Mouse (Mus musculus) ZHBTc4 (cell line): ENCODE measurements around the gene Prkci.

Source experiments
- DNase-seq: peaks from one replicate; pipeline ENCODE4 v3.0.0-alpha.2; 2011; ENCODE audit warnings: low read depth, low spot score

Prkci gene

GRCm38 (mm10) chr3:31083507-31084245 lies 88.1 kb downstream of the Prkci start:
- DNase-seq = no peak

- DNase-seq = no peak
Observed at GRCm38 (mm10) chr3:31085000-31085399, 89.5 kb downstream of the Prkci start.

- DNase-seq = peak; percentile 71
Observed at GRCm38 (mm10) chr3:31088789-31089775, 93.5 kb downstream of the Prkci start.

- peak; percentile 21 for DNase-seq
Observed at GRCm38 (mm10) chr3:31089956-31090355, 94.4 kb downstream of the Prkci start.

- peak; percentile 21 for DNase-seq
Observed at GRCm38 (mm10) chr3:31093196-31093595, 97.6 kb downstream of the Prkci start.

- peak; percentile 59 for DNase-seq
Observed at GRCm38 (mm10) chr3:31093627-31094351, 98.2 kb downstream of the Prkci start.

- peak; percentile 97 for DNase-seq
Observed at GRCm38 (mm10) chr3:31094531-31095178, 99.1 kb downstream of the Prkci start, which contains the start of gene Skil. Gene Skil, plus strand, starts transcription at chr3:31095058.

- no peak for DNase-seq
Observed at GRCm38 (mm10) chr3:31095179-31095490, 99.6 kb downstream of the Prkci start.

GRCm38 (mm10) chr3:31095491-31096154 lies 100.1 kb downstream of the Prkci start:
- DNase-seq = peak; percentile 49

GRCm38 (mm10) chr3:31096155-31097101 lies 100.9 kb downstream of the Prkci start:
- no peak for DNase-seq

- no peak for DNase-seq
Observed at GRCm38 (mm10) chr3:31097102-31097720, 101.7 kb downstream of the Prkci start.

GRCm38 (mm10) chr3:31097976-31098375 lies 102.4 kb downstream of the Prkci start:
- DNase-seq = no peak

- no peak for DNase-seq
Observed at GRCm38 (mm10) chr3:31098556-31098955, 103.0 kb downstream of the Prkci start.

- DNase-seq = no peak
Observed at GRCm38 (mm10) chr3:31100026-31100425, 104.5 kb downstream of the Prkci start.

GRCm38 (mm10) chr3:31100802-31101201 lies 105.3 kb downstream of the Prkci start:
- no peak for DNase-seq
